Mouse (Mus musculus): ENCODE measurements around the gene Sfn. TPM values are rescaled to one million over a fixed set of nuclear protein-coding genes. Genes with fewer than 3 reads are reported as not detected.
A peak's percentile ranks its signal among the peaks of the same experiment; 100 is the strongest.
"Not testable (repeated sequence)": the region's sequence is repeated elsewhere in the genome, so short reads cannot be mapped to it uniquely, and the experiment has no call there.

Gene Sfn
- total RNA-seq (2014; rRNA removed; ENCODE audit: low replicate concordance) (2.6 and 6.8 TPM in 2 replicates), polyA plus RNA-seq (2015; fragmentation: Nextera tagmentation; extraction: Ambion mirVana) (0.18 and 0.37 TPM in 2 replicates)

DNA sequence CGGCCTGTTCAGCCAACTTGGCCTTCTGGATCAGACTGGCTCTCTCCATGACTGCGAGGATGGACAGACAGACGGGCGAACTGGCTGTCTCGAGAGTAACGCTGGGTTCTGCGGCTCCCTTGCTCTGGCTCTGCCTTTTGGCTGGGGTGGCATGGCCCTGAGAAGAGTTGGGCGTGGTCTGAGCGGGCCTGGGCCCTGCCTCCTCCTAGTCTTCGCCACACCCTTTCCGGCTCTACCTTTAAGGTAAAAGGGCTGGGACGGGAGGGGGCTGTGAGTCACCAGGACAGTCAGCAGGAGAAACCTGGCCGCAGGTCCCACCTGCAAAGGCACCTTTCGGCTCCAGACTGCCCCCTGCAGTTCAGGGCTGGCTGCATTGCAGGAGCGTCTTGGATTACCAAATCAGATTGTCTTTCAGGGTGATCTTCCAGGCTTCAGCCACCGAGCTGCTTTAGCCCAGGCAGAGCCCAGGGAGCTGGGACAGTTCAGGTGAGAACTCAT lies at the start of gene Sfn:
Sfn (minus strand) TSS at position 448 of the 498 bp plus-strand sequence.
- Histone ChIP-seq H3K4me1 (ENCODE audit: control insufficient read depth, insufficient read depth) (peaks cover 9% of the 10 kb centered on the region), H3K27ac (ENCODE audit: low read depth) (no peak within 1 kb of the TSS), H3K4me3 (ENCODE audit: low read depth, low read length) (peak within 1 kb of the TSS; percentile 23), H3K9ac (replicated peaks; ENCODE audit: low read depth, low read length) (no peak within 1 kb of the TSS), H3K9me3 (replicated peaks; ENCODE audit: control insufficient read depth, low read length) (no peaks in the 10 kb centered on the region), H3K27me3 (ENCODE audit: control insufficient read depth, insufficient read depth, low read length) (peaks cover 21% of the 10 kb centered on the region), H3K36me3 (replicated peaks; ENCODE audit: control insufficient read depth, insufficient read depth, low read length) (peaks cover 10% of the 10 kb centered on the region; the same call in 1 of the 2 replicates), H3K4me2 (ENCODE audit: low read depth, low read length) (peak within 1 kb of the TSS; percentile 49)
- DNase-seq (ENCODE audit: low spot score) (no peak), ATAC-seq (ENCODE audit: insufficient read depth, low read depth) (no peak)
- TF ChIP-seq EP300 (IDR thresholded peaks at IDR 0.05; ENCODE audit: low read depth): no peak
- peak; percentile 22 for TF ChIP-seq CTCF (IDR thresholded peaks at IDR 0.05; ENCODE audit: low read depth)
- WGBS: 5% methylated on average over 16 of the region's 16 CpGs

- Histone ChIP-seq H3K27me3 (ENCODE audit: control insufficient read depth, insufficient read depth, low read length) (no peaks in the 10 kb centered on the region), H3K4me1 (ENCODE audit: control insufficient read depth, insufficient read depth) (no peaks in the 10 kb centered on the region), H3K9me3 (replicated peaks; ENCODE audit: control insufficient read depth, low read length) (no peaks in the 10 kb centered on the region), H3K4me2 (ENCODE audit: low read depth, low read length) (no peak overlapping the region), H3K36me3 (replicated peaks; ENCODE audit: control insufficient read depth, insufficient read depth, low read length) (no peaks in the 10 kb centered on the region), H3K4me3 (ENCODE audit: low read depth, low read length) (no peak overlapping the region), H3K9ac (replicated peaks; ENCODE audit: low read depth, low read length) (no peak overlapping the region), H3K27ac (ENCODE audit: low read depth) (no peak overlapping the region)
- 44% methylated on average over 10 of the region's 10 CpGs for WGBS
- DNase-seq (ENCODE audit: low spot score) (no peak), ATAC-seq (ENCODE audit: insufficient read depth, low read depth) (no peak)
- no peak for TF ChIP-seq CTCF (IDR thresholded peaks at IDR 0.05; ENCODE audit: low read depth)
- TF ChIP-seq EP300 (IDR thresholded peaks at IDR 0.05; ENCODE audit: low read depth): no peak
These were observed 49.5 kb upstream of the Sfn start for GRCm38 (mm10) chr4:133651445-133651844.

GRCm38 (mm10) chr4:133649989-133650699 lies 48.2 kb upstream of the Sfn start, which contains the start of gene Zdhhc18:
TSS of gene Zdhhc18 (minus strand) at chr4:133650154.
- ATAC-seq (ENCODE audit: insufficient read depth, low read depth) (peak; percentile 83), DNase-seq (ENCODE audit: low spot score) (peak; percentile 84)
- H3K4me2 ChIP-seq (ENCODE audit: low read depth, low read length): peak within 1 kb of the TSS; percentile 56
- peak; percentile 82 for TF ChIP-seq CTCF (IDR thresholded peaks at IDR 0.05; ENCODE audit: low read depth)
- TF ChIP-seq EP300 (IDR thresholded peaks at IDR 0.05; ENCODE audit: low read depth): 0 out of 2 replicates have a peak, but pooled peaks have one; percentile 40
- no peaks in the 10 kb centered on the region for H3K4me1 ChIP-seq (ENCODE audit: control insufficient read depth, insufficient read depth)
- H3K9me3 ChIP-seq (replicated peaks; ENCODE audit: control insufficient read depth, low read length): 0 out of 2 replicates have a peak, but pooled peaks cover 3% of the 10 kb centered on the region
- no peaks in the 10 kb centered on the region for H3K36me3 ChIP-seq (replicated peaks; ENCODE audit: control insufficient read depth, insufficient read depth, low read length)
- 33% methylated on average over 7 of the region's 7 CpGs for WGBS
- H3K27ac ChIP-seq (ENCODE audit: low read depth): peak within 1 kb of the TSS; percentile 71
- H3K4me3 ChIP-seq (ENCODE audit: low read depth, low read length): peak within 1 kb of the TSS; percentile 37
- no peaks in the 10 kb centered on the region for H3K27me3 ChIP-seq (ENCODE audit: control insufficient read depth, insufficient read depth, low read length)
- peak within 1 kb of the TSS; percentile 43; the same call in 1 of the 2 replicates for H3K9ac ChIP-seq (replicated peaks; ENCODE audit: low read depth, low read length)

DNA sequence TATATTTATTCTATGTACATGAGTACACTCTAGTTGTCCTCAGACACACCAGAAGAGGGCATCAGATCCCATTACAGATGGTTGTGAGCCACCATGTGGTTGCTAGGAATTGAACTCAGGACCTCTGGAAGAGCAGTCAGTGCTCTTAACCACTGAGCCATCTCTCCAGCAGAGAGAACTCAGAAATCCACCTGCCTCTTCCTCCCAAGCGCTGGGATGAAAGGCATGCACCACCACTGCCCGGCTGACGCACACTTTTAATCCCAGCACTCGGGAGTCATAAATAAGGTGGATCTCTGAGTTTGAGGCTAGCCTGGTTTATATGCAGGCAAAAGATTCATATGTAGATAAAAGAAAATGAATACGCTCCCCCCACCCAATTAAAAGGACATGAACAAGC lies 47.5 kb upstream of the Sfn start:
- Histone ChIP-seq H3K27ac (ENCODE audit: low read depth) (peak overlapping the region; percentile 71), H3K9ac (replicated peaks; ENCODE audit: low read depth, low read length) (0 out of 2 replicates have a peak overlapping the region, but pooled peaks have one; percentile 43), H3K4me3 (ENCODE audit: low read depth, low read length) (peak overlapping the region; percentile 37), H3K4me2 (ENCODE audit: low read depth, low read length) (peak overlapping the region; percentile 56)
- not testable (repeated sequence) for H3K9me3 ChIP-seq (replicated peaks; ENCODE audit: control insufficient read depth, low read length); ATAC-seq (ENCODE audit: insufficient read depth, low read depth); H3K36me3 ChIP-seq (replicated peaks; ENCODE audit: control insufficient read depth, insufficient read depth, low read length); H3K4me1 ChIP-seq (ENCODE audit: control insufficient read depth, insufficient read depth); DNase-seq (ENCODE audit: low spot score); H3K27me3 ChIP-seq (ENCODE audit: control insufficient read depth, insufficient read depth, low read length)
- WGBS: 72% methylated on average over 5 of the region's 5 CpGs

DNA sequence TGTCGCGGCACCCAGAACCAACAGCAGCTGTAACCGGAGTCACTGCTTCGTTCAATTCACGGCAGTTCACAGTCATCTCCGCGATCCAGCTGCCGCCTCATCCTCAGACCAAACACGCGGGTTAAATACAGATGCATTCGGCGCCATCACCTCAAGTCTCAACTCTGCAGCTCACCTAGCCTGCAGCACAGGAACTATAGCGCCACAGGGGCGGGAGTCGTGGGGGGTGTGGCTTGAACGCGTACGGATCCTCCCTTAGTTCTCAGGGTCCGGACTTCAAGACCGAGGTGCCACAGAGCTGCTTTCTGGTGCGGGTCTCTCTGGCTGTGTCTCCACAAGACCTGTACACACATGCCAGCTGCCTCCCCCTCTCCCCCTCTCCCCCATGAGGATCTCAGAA lies 43.7 kb upstream of the Sfn start:
- no peaks in the 10 kb centered on the region for H3K27me3 ChIP-seq (ENCODE audit: control insufficient read depth, insufficient read depth, low read length)
- H3K4me1 ChIP-seq (ENCODE audit: control insufficient read depth, insufficient read depth): no peaks in the 10 kb centered on the region
- no peak for ATAC-seq (ENCODE audit: insufficient read depth, low read depth)
- no peak overlapping the region for H3K4me2 ChIP-seq (ENCODE audit: low read depth, low read length)
- no peak for DNase-seq (ENCODE audit: low spot score)
- 35% methylated on average over 21 of the region's 21 CpGs for WGBS
- peaks cover 14% of the 10 kb centered on the region for H3K9me3 ChIP-seq (replicated peaks; ENCODE audit: control insufficient read depth, low read length)
- no peaks in the 10 kb centered on the region for H3K36me3 ChIP-seq (replicated peaks; ENCODE audit: control insufficient read depth, insufficient read depth, low read length)
- H3K27ac ChIP-seq (ENCODE audit: low read depth): no peak overlapping the region
- no peak overlapping the region for H3K9ac ChIP-seq (replicated peaks; ENCODE audit: low read depth, low read length)
- no peak for TF ChIP-seq CTCF (IDR thresholded peaks at IDR 0.05; ENCODE audit: low read depth)
- TF ChIP-seq EP300 (IDR thresholded peaks at IDR 0.05; ENCODE audit: low read depth): no peak
- H3K4me3 ChIP-seq (ENCODE audit: low read depth, low read length): no peak overlapping the region
